In genomic region chr19:10525106-10525901, GRCm38 (mm10) we compare ENCODE assay signal across 8 mouse cellular contexts. TPM values are rescaled to one million over a fixed set of nuclear protein-coding genes. Genes with fewer than 3 reads are reported as not detected.
A peak's percentile ranks its signal among the peaks of the same experiment; 100 is the strongest.
DNase-seq lines count a peak whose midpoint lies in the region; ATAC-seq lines count a peak whose summit lies in the region.

Gene Cpsf7, plus strand, starts transcription at chr19:10525266.

- WGBS in hindbrain, embryonic 12.5 days, result under 1% methylated on average over 82 of the region's 93 CpGs

- H3K27me3 ChIP-seq in hindbrain, embryonic 12.5 days, result no peaks in the 10 kb centered on the region

- H3K9ac ChIP-seq in hindbrain, embryonic 12.5 days, result peak within 1 kb of the TSS; percentile 99

- H3K9me3 ChIP-seq in hindbrain, embryonic 12.5 days (replicated peaks), result no peaks in the 10 kb centered on the region

- peaks cover 15% of the 10 kb centered on the region for H3K36me3 ChIP-seq in hindbrain, embryonic 12.5 days

- peak within 1 kb of the TSS; percentile 68 for H3K4me2 ChIP-seq in hindbrain, embryonic 12.5 days (replicated peaks)

- peak within 1 kb of the TSS; percentile 97 for H3K4me3 ChIP-seq in hindbrain, embryonic 12.5 days

- peak; percentile 96 for DNase-seq in NIH3T3 (ENCODE audit: low read depth)
- DNase-seq in cerebellum, postnatal 10 days, result peak; percentile 96 to 97
- peak; percentile 82 to 87 for DNase-seq in frontal cortex, postnatal 10 days (ENCODE audit: low spot score in 2 of 2)
- peak; percentile 83 to 92 for DNase-seq in layer of hippocampus, postnatal 14 days (ENCODE audit: low spot score in 2 of 2)
- DNase-seq in lung, postnatal 14 days, result peak; percentile 91
- DNase-seq in retina, adult 2 months (ENCODE audit: low read depth, low spot score), result peak; percentile 75
- DNase-seq in thymus, postnatal 36 days, result peak; percentile 86 to 91

- H3K27ac ChIP-seq in hindbrain, embryonic 12.5 days, result peak within 1 kb of the TSS; percentile 97

- peak; percentile 93 for ATAC-seq in hindbrain, embryonic 12.5 days (ENCODE audit: low FRiP score)

- H3K4me1 ChIP-seq in hindbrain, embryonic 12.5 days, result peaks cover 23% of the 10 kb centered on the region

RNA-seq across cellular contexts. Expression of gene Cpsf7, which starts in this region (rescaled TPM):
- polyA plus RNA-seq in hindbrain, embryonic 12.5 days (2016; fragmentation: Nextera tagmentation; extraction: Ambion mirVana), result 57.1 and 61.4 TPM in 2 replicates
- total RNA-seq in layer of hippocampus, postnatal 14 days (2021), result 10 to 100 TPM; 63.5 to 71.9 TPM

Comparison
In these comparisons a context has a peak if more than half of its experiments do, and no peak if none do; other contexts are left out.
1. Peak in every context shown above with its lines: DNase-seq, ATAC-seq, H3K4me3 ChIP-seq and H3K27ac ChIP-seq.